Mouse (Mus musculus) layer of hippocampus, postnatal 14 days (tissue): ENCODE results near the gene Mprip. TPM values are rescaled to one million over a fixed set of nuclear protein-coding genes. Genes with fewer than 3 reads are reported as not detected.
"Not testable (repeated sequence)": the region's sequence is repeated elsewhere in the genome, so short reads cannot be mapped to it uniquely, and the experiment has no call there.

ENCODE experiments used
- DNase-seq, 2 experiments: peaks; one replicate each; pipeline ENCODE4 v3.0.0; 2021 to 2022; ENCODE audit warnings: low spot score in 2 of 2, mixed read lengths in 1 of 2
- long read RNA-seq, 2 experiments: library from polyadenylated mRNA; stranded (forward); transcript quantifications; one replicate each; pipeline ENCODE4 v2.0.0; 2021
- total RNA-seq, 2 experiments: library from RNA; stranded (reverse); gene quantifications; 2 replicates each; pipeline ENCODE4 v1.2.3; 2021

Mprip gene
- 100 to 1,000 TPM; 256 to 263 TPM for total RNA-seq
- long read RNA-seq, experiment 1, full-length matches to known transcripts = 86 of 198 reads
- long read RNA-seq, experiment 1, partial matches to known transcripts = 42 of 198 reads
- long read RNA-seq, experiment 1, other reads (novel, unspliced or antisense) = 70 of 198 reads
- long read RNA-seq, experiment 2, full-length matches to known transcripts = 81 of 180 reads
- long read RNA-seq, experiment 2, partial matches to known transcripts = 34 of 180 reads
- long read RNA-seq, experiment 2, other reads (novel, unspliced or antisense) = 65 of 180 reads

- DNase-seq = no peak
Measured at GRCm38 (mm10) chr11:59661005-59661404, at the start of gene Mprip. Gene Mprip (plus strand): TSS chr11:59661305.

GRCm38 (mm10) chr11:59611646-59612045, 49.5 kb upstream of the Mprip start:
- no peak for DNase-seq

- peak; percentile 32 to 54 for DNase-seq
Measured at GRCm38 (mm10) chr11:59614120-59614519, 47.0 kb upstream of the Mprip start.

GRCm38 (mm10) chr11:59616986-59617385, 44.1 kb upstream of the Mprip start:
- not testable (repeated sequence) for DNase-seq

- DNase-seq = no peak
Measured at GRCm38 (mm10) chr11:59622214-59622613, 38.9 kb upstream of the Mprip start.

GRCm38 (mm10) chr11:59624017-59624630, 37.0 kb upstream of the Mprip start:
- DNase-seq = peak; percentile 47 to 75

- no peak for DNase-seq
Measured at GRCm38 (mm10) chr11:59626192-59626591, 34.9 kb upstream of the Mprip start.

- no peak for DNase-seq
Measured at GRCm38 (mm10) chr11:59628177-59628576, 32.9 kb upstream of the Mprip start.

GRCm38 (mm10) chr11:59629871-59630270, 31.2 kb upstream of the Mprip start:
- DNase-seq = no peak

- no peak for DNase-seq
Measured at GRCm38 (mm10) chr11:59631980-59632379, 29.1 kb upstream of the Mprip start.

- peak; percentile 18 to 27 for DNase-seq
Measured at GRCm38 (mm10) chr11:59633037-59633436, 28.1 kb upstream of the Mprip start.

GRCm38 (mm10) chr11:59634001-59634660, 27.0 kb upstream of the Mprip start:
- DNase-seq = no peak

- no peak for DNase-seq
Measured at GRCm38 (mm10) chr11:59635251-59635795, 25.8 kb upstream of the Mprip start.

GRCm38 (mm10) chr11:59635821-59636694, 25.0 kb upstream of the Mprip start:
- DNase-seq = no peak

GRCm38 (mm10) chr11:59636695-59637414, 24.2 kb upstream of the Mprip start:
- no peak for DNase-seq

GRCm38 (mm10) chr11:59639957-59640643, 21.0 kb upstream of the Mprip start:
- no peak for DNase-seq

GRCm38 (mm10) chr11:59641227-59641626, 19.9 kb upstream of the Mprip start:
- no peak for DNase-seq

GRCm38 (mm10) chr11:59642420-59642819, 18.7 kb upstream of the Mprip start:
- DNase-seq = no peak

GRCm38 (mm10) chr11:59645036-59645435, 16.1 kb upstream of the Mprip start:
- no peak for DNase-seq

- DNase-seq = no peak
Measured at GRCm38 (mm10) chr11:59649058-59649457, 12.0 kb upstream of the Mprip start.
